Mouse (Mus musculus) adrenal gland, adult 2 months (tissue): Measurements from ENCODE around the gene Grin2d. TPM values are rescaled to one million over a fixed set of nuclear protein-coding genes. Genes with fewer than 3 reads are reported as not detected.
A peak's percentile ranks its signal among the peaks of the same experiment; 100 is the strongest.

Source experiments
- DNase-seq: peaks from one replicate; pipeline ENCODE4 v3.0.0; 2021
- polyA plus RNA-seq: library from polyadenylated mRNA; depleted of rRNA; stranded (reverse); fragments of >200 nt; gene quantifications from 2 replicates; pipeline ENCODE4 v1.2.3, GENCODE M21; 2012
- total RNA-seq, 2 experiments: library from RNA; stranded (reverse); gene quantifications; 2 replicates each; pipeline ENCODE4 v1.2.3; 2021

Gene Grin2d
- total and polyA plus RNA-seq, 3 experiments, result 0.40 to 4.0 (median 0.97) TPM

- no peak for DNase-seq
Observed at GRCm38 (mm10) chr7:45809276-45810075, 68.7 kb downstream of the Grin2d start.

- DNase-seq, result no peak
Observed at GRCm38 (mm10) chr7:45808471-45808870, 69.7 kb downstream of the Grin2d start.

- DNase-seq, result no peak
Observed at GRCm38 (mm10) chr7:45805941-45806340, 72.2 kb downstream of the Grin2d start.

GRCm38 (mm10) chr7:45802551-45802950, 75.6 kb downstream of the Grin2d start:
- DNase-seq, result peak; percentile 86

- DNase-seq, result peak; percentile 93
Observed at GRCm38 (mm10) chr7:45801348-45801747, 76.8 kb downstream of the Grin2d start.

GRCm38 (mm10) chr7:45800546-45801204, 77.5 kb downstream of the Grin2d start:
- DNase-seq, result peak; percentile 71

GRCm38 (mm10) chr7:45800001-45800400, 78.2 kb downstream of the Grin2d start:
- no peak for DNase-seq

- DNase-seq, result no peak
Observed at GRCm38 (mm10) chr7:45798931-45799330, 79.2 kb downstream of the Grin2d start.

- DNase-seq, result peak; percentile 62
Observed at GRCm38 (mm10) chr7:45798511-45798836, 79.7 kb downstream of the Grin2d start.

- DNase-seq, result peak; percentile 63
Observed at GRCm38 (mm10) chr7:45797661-45798510, 80.3 kb downstream of the Grin2d start.

- no peak for DNase-seq
Observed at GRCm38 (mm10) chr7:45796950-45797349, 81.2 kb downstream of the Grin2d start.

GRCm38 (mm10) chr7:45794971-45795370, 83.2 kb downstream of the Grin2d start:
- DNase-seq, result no peak

GRCm38 (mm10) chr7:45793969-45794585, 84.1 kb downstream of the Grin2d start:
- no peak for DNase-seq

GRCm38 (mm10) chr7:45793240-45793639, 84.9 kb downstream of the Grin2d start:
- peak; percentile 44 for DNase-seq

GRCm38 (mm10) chr7:45791756-45792490, 86.3 kb downstream of the Grin2d start:
- no peak for DNase-seq

- DNase-seq, result peak; percentile 58
Observed at GRCm38 (mm10) chr7:45790721-45791120, 87.5 kb downstream of the Grin2d start.

GRCm38 (mm10) chr7:45787642-45788041, 90.5 kb downstream of the Grin2d start:
- DNase-seq, result no peak

- DNase-seq, result no peak
Observed at GRCm38 (mm10) chr7:45786661-45787413, 91.3 kb downstream of the Grin2d start.

- no peak for DNase-seq
Observed at GRCm38 (mm10) chr7:45786136-45786578, 92.0 kb downstream of the Grin2d start.

GRCm38 (mm10) chr7:45785388-45786135, 92.6 kb downstream of the Grin2d start:
- DNase-seq, result no peak
